Mouse (Mus musculus): ENCODE data around the gene Asic3. TPM values are rescaled to one million over a fixed set of nuclear protein-coding genes. Genes with fewer than 3 reads are reported as not detected.
"Not testable (repeated sequence)": the region's sequence is repeated elsewhere in the genome, so short reads cannot be mapped to it uniquely, and the experiment has no call there.

The Asic3 gene
- total RNA-seq, 2 experiments from 2014 or later = not detected

DNA sequence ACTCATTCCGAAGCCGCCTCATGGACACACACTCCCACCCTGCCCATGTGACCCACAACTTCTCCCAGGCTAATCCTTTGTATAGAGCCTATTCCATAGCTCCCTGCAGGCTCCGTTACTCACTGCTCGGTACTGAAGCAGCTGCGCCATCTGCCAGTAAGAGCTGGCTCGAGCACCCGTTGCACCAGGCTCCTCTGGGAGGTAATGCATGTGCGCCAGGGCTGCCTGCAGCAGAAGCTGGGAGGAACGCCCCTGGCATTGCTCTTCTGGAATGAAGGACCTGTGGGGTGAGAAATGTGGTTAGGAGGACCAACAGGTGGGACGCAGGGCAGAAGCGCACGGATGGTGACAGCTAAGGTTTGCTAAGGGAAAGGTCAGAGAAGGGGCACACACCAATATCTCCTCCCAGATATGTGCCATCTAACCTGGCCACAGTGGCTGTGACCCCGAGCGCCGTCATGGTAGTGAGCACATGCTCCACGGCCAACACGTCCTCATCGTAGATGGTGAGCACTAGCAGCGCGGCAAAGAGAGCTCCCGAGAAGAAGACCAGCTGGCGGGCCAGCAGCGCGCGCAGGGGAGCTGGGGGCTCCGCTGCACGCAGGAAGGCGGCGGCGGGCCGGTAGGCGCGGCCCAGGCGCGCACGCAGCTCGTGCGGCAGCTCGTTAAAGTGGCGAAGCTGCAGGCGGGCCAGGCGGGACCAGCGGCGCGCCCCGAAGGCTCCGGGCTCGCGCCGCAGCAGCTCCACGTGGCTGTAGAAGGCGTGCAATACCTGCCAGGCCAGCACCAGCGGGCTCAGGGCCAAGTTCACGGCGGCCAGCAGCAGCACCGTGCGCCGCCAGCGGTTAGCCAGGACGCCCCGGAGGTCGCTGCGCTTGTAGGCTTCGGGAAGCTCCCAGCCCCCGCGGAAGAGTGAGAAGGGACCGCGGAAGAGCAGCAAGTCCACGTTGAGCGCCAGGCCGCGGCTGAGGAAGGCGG lies 25.6 kb upstream of the Asic3 start:
- peak; percentile 8 for ATAC-seq (replicated peaks; ENCODE audit: poor library complexity, severe bottlenecking)

DNA sequence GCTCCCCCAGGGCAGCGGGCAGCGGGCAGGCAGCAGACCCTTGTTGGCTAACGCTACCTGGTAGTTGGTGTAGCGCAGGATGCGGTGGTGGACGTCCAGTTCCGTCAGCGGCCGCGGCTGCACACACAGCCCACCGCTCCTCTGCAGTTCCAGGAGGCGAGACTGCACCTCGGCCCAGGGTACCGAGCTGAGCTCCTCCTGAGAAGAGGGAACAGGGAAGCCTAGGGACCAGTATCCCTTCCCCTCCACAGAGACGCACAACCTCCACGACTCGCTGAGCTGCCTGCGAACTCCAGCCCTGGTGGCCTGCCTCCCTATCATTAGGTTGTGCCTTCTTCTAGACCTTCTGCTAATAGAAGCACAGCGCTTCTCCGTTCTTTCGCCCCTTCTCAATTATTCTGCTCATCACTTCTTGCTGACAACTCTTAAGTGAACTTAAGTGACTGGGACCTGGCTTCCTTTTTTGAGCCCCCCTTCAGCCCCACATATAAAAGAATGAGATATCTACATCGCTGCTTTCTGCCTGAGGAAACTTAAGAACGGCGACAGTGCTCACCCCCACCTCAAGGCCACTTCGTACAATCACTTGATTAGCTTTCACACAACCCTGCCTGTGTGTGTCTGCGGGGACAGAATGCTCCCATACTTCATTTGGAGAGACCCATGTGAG lies 24.8 kb upstream of the Asic3 start:
- ATAC-seq (replicated peaks; ENCODE audit: poor library complexity, severe bottlenecking) = peak; percentile 3

DNA sequence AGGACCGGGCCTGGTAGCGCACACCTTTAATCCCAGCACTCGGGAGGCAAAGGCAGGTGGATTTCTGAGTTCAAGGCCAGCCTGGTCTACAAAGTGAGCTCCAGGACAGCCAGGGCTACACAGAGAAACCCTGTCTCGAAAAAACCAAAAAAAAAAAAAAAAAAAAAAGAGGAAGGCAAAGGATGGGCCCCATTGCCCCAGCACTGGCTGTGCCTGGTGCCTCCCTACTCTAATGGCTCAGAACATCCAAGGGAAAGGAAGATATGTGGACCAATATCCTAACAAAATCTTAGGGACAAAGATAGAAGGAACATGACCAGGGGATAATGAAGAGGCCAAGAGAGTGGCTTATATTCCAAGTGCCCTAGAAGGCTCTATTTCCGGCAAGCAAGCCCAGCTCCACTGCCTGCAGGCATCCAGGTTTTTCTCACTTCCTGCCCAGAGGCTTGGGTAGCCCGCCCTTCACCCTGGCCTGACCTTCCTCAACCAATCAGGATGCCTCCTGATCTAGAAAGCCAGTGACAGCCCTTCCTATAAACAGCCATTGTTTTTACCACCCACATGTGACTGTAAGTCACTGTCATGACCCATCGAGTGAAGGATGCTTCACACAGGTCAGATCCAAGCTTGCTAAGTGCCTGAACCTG lies 24.1 kb upstream of the Asic3 start:
- ATAC-seq (replicated peaks; ENCODE audit: poor library complexity, severe bottlenecking) = peak; percentile 34

DNA sequence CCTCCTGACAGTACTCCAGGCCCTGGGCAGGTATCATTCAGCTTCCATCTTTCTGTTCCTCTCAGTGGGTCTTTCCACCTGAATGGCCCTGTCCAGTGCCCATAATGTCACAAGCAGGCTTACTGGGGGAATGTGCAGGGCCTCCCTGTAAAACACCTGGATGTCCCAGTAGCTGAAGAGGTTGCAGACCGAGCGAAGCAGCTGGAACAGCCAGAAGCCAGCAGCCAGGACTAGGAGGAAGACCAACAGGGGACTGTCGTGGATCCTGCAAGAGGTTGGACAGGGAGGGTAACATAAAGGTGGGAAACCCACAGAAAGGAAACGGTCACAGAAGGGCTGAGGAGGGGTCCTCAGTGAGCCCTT lies 23.6 kb upstream of the Asic3 start:
- ATAC-seq (replicated peaks; ENCODE audit: poor library complexity, severe bottlenecking) = no peak

DNA sequence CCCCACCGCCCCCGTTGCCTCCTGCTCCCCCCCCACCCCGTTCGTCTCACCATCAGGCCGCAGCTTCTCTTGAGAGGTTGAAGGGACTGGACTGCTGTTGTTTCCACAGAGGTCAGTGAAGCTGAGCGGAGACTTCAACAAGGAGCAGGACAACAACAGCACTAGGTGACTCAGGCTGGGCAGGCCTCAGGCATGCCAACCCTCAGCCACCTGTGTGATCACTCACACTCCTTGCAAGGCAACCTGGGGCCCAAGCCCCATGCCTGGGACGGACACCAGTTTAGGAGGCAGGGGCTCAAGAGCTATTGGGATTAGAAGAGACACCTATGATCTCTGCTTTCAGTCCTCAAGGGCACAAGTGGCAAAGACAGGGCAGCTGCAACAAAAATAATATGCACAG lies 21.3 kb upstream of the Asic3 start, which contains the start of gene Atg9b:
Gene Atg9b (minus strand): TSS at position 280 of the 400 bp plus-strand sequence.
- no peak for ATAC-seq (replicated peaks; ENCODE audit: poor library complexity, severe bottlenecking)

DNA sequence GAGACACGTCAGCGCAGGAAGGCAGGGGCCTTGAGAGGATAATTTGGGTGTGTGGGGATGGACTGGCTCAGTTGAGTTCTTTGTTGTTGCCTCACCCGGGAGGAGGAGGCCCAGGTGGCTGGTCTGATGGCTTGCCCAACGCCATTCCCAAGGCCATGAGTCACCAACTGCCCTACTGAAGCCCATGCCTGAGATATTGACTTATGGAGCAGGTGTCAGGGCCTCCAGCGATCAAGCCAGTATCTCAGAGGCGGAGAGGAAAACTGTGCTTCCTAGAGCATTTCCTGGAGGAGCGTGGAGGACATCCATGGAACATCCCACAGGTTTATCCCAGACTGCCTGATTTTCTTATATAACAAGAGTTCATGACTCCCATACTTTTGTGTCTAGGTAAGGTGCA lies 20.5 kb upstream of the Asic3 start:
- no peak for ATAC-seq (replicated peaks; ENCODE audit: poor library complexity, severe bottlenecking)

DNA sequence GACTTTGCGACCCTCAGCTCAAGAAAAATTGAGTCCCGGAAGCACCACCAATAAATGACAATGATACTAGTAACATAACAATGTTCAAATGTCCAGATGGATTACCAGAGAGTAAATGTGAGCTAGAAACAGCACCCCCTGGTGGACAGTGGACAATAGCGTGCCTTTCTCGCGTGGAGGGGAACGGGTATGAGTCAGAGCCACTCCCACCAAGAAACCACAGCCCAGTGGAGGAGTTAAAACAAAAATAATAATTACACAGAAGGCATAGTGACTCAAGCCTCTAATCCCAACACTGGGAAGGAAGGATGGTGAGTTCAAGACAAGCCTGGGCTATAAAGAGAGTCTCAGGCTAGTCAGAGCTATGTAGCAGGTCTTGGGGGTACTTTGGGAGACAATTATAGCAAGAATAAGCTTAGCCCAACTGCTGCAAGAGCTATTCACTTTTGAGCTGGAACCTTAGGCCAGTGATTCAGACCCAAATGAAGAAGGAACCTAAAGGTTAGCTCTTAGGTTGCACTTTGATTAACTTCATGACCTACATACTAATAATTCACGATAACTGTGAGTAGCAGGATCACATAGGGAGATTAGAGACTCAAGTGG lies 19.7 kb upstream of the Asic3 start, which contains the start of gene Abcb8:
Gene Abcb8 (plus strand): TSS at position 272 of the 606 bp plus-strand sequence.
- peak; percentile 57 for ATAC-seq (replicated peaks; ENCODE audit: poor library complexity, severe bottlenecking)

DNA sequence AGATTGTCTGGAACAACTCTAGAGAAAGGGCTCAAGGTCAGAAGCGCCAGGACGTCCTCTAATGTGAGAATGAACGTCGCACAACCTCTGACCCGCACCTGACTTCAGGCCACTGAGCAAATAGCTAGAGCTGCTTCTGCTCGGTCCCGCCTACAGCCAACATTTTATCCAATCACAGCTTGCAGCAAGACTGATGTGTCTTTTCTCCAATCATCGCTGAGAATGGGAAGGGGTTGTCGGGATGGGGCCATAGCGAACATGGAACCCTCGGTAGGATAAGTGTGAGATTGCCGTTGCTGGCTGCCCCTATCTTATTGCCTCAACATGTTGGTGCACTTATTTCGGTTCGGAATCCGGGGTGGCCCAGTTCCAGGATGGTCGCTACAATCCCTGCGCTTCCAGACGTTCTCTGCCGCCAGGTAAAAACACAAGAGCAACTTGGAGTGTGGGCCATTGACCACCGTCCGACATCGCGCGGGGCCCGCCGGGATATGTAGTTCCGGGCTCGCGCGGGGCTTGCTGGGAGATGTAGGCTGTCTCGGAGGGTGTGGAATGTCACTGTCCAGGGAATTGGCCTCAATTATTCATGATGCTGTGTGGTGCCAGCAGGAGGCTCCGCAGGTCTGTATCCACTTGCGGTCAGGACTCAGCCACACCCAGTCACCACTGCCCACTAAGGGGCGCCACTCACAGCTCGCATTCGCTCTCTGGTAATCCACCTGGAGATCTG lies 18.9 kb upstream of the Asic3 start:
- ATAC-seq (replicated peaks; ENCODE audit: poor library complexity, severe bottlenecking) = peak; percentile 81

DNA sequence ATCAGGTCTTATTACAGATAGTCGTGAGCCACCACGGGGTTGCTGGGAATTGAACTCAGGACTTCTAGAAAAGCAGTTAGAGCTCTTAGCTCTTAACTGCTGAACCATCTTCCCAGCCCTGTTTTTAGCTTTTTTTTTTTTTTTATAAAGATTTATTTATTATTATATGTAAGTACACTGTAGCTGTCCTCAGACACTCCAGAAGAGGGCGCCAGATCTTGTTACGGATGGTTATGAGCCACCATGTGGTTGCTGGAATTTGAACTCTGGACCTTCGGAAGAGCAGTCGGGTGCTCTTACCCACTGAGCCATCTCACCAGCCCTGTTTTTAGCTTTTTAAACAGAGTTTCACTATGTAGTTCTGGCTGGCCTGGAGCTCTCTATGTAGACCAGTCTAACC lies 16.9 kb upstream of the Asic3 start:
- ATAC-seq (replicated peaks; ENCODE audit: poor library complexity, severe bottlenecking) = not testable (repeated sequence)

DNA sequence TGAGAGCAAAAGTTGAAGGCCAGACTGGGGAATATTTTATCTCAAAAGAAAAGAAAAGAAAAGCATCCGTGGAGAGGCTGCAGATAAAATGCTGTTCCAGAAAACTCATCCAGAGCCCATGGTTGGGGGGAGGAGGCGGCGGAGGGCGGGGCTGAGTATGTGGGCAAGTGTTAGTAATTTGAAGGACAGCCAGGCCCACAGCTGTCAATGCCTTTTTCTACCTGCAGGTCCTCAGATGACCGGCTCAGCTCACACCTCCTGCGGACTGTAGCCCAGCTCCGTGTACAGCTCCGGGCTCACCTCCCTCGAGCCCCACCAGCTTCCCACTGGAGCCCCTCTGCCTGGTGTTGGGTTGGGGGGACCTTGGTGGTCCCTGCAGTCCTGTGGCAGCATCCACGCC lies 13.5 kb upstream of the Asic3 start:
- no peak for ATAC-seq (replicated peaks; ENCODE audit: poor library complexity, severe bottlenecking)

DNA sequence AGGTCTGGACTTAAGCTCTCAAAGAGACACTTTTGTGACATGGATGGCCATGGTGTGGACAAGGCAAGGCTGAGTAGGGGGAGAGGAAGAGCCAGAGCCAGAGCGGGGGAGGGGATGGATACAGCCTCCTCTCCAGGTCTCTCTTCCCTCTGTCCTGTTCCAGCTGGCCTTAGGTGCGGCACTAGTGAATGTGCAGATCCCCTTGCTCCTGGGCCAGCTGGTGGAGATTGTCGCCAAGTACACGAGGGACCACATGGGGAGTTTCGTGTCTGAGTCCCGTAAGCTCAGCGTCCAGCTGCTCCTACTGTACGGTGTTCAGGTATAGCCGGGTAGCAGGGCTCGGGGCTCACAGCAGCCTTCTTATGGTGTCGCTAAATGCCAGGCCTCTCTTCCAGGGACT lies 12.8 kb upstream of the Asic3 start:
- ATAC-seq (replicated peaks; ENCODE audit: poor library complexity, severe bottlenecking) = no peak

DNA sequence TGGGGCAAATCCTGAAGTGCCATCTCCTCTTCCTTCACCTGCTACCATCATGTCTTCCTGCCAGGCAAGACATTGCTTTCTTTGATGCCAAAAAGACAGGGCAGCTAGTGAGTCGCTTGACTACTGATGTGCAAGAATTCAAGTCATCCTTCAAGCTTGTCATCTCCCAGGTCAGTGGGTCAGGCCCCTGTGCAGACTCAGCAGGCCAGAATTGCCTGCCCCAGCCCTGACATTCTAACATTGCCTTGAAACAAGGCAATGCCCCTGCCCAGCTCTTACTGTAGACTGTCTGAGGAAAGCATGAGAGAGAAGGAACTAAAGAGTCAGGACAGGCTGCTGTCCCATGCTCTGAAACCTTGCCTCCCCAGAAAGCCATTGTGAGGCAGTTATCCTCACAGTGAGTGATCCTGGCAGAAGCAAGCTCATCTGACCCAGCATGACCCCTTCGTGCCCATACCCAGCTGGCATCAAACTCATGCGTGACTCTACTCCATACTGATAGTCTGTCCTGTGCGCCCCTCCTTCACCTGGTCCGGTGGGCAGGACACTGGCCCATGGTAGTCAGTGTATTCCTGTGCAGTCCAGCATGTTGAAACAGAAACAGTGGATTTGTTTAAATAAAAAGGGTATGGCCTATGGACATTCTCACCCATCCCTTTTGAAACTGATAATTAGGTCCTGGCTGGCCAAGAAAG lies 12.1 kb upstream of the Asic3 start:
- no peak for ATAC-seq (replicated peaks; ENCODE audit: poor library complexity, severe bottlenecking)

DNA sequence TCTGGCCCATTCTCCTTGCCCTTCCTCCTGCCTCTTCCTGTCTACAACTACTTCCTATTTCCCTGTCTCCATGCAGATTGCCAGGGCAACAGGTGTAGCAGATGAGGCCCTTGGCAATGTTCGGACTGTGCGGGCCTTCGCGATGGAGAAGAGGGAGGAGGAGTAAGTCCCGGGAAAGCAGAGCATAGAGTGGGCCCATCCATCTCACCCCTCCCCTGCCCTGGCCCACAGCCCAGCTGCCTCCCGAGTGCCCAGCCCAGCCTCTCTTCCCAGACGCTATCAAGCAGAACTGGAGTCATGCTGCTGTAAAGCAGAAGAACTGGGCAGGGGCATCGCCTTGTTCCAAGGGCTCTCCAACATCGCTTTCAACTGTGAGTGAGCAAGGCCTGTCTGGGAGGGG lies 11.2 kb upstream of the Asic3 start:
- ATAC-seq (replicated peaks; ENCODE audit: poor library complexity, severe bottlenecking) = no peak

DNA sequence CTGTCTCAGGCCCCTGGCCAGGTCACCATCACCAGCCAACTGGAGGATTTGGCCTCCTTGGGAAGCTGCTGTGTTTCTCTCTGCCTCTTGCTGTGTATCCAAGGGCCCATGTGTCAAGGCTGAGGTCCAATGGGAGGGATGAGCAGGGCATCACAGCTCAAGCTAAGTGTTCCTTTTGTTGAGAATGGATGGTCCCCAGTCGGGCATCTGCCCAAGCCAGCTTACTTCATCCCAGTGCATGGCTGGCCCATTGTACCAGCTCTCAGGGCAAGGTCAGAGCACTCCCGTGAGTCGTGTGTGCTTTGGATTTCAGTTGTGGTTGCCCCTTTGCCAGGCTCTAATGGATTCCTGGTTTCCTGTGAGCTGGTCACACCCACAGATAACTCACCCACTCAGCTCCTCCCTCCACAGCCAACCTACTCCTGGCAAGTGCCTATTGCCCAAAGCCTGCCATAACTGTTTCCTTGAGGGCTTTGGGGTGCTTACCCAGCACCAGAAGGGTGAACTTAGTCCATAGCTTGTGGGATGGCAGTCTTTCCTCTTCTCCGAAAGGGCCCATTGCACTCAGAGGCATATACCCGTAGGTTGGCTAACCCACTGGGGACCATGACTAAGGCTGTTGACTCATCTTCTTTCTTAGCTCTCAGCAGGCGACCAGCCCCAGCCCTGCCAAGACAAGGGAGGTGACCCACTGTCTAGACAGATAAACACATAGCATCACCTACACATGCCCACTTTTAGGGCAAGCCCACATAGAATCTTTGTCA lies 8.4 kb upstream of the Asic3 start:
- ATAC-seq (replicated peaks; ENCODE audit: poor library complexity, severe bottlenecking) = no peak

DNA sequence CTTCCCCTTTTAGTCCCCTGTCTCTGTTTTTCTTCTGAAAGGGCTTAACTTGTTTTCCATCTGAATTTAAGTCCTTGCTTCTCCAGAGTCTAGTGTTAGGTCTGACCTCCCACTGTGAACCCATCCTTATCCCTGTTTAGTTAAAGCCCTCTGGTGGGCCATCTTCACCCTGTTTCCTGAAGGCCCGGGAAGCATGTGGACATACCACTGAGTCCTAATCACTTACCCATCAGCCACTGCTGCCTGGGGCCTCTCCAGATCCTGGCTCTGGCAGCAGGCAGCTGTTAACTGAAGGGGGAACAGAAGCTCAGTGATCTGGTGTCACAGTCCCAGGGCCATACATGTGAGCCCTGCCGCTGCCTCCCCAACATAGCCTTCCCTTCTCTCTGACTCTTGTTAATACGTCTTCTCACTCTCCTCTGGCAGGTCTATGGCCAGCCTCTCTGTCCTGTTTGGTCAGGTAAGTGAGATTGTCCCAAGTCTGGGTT lies 7.8 kb upstream of the Asic3 start:
- no peak for ATAC-seq (replicated peaks; ENCODE audit: poor library complexity, severe bottlenecking)

DNA sequence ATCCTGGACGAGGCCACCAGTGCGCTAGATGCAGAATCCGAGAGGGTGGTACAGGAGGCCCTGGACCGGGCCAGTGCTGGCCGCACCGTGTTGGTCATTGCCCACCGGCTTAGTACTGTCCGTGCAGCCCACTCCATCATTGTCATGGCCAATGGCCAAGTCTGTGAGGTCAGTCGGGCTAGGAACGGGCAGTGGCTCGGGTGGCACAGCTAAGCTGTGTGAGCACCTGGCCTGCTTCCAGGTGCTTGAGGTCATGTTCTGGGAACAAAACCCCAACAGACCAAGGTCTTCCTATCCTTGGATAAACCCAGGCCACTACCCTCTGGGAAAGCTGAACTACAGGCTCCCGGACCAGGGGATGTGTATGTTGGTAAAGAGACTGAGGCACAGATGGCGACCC lies 4.5 kb upstream of the Asic3 start:
- no peak for ATAC-seq (replicated peaks; ENCODE audit: poor library complexity, severe bottlenecking)

DNA sequence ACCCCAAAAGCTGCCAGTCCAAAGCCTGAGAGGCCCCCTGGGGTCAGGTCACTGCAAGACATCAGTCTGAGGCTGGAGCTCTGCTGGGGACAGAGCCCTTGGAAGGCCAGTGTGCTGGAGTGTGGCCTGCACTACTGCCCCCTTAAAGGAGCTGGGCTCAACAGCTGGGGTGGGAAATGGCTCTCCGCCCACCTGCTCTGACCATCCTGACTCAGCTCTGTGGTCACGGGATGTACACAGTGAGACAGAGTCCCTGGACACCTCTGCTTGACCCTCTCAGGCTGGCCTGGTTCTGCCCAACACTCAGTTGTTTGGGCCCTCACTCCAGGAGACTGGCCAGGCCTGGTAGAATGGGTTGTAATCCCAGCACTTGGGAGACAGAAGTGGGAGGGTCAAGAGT lies 3.7 kb upstream of the Asic3 start:
- no peak for ATAC-seq (replicated peaks; ENCODE audit: poor library complexity, severe bottlenecking)

DNA sequence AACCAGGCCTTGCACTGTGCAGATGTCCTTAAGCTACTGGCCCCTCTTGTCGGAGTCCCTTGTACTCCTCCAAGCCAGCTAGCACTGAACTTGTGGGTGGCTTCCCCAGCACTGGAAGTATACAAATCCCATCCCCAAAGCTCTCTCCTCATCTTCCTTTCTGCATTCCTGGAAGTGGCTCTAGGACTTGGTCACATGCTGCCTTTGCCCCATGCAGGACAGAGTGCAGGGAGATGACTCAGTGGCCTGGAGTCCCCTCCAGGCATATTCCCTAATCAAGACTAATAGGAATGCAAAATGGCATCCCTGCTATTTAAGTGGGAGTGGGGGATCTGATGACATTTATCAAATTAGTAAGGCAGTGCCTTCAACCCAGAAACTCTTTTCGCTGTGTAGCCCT lies 1.1 kb upstream of the Asic3 start:
- no peak for ATAC-seq (replicated peaks; ENCODE audit: poor library complexity, severe bottlenecking)

DNA sequence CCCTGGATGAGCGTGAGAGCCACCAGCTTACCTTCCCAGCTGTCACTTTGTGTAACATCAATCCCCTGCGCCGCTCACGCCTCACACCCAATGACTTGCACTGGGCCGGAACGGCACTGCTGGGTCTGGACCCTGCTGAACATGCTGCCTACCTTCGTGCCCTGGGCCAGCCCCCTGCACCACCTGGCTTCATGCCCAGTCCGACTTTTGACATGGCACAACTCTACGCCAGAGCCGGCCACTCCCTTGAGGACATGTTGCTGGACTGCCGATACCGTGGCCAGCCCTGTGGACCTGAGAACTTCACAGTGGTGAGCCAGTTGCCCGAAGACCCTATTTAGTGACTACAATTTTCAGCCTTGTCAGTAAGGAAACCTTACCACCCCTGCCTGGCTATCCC lies 746 bp downstream of the Asic3 start:
- ATAC-seq (replicated peaks; ENCODE audit: poor library complexity, severe bottlenecking) = no peak
